ENCODE assay signal across 10 mouse cellular contexts in the genomic region with DNA sequence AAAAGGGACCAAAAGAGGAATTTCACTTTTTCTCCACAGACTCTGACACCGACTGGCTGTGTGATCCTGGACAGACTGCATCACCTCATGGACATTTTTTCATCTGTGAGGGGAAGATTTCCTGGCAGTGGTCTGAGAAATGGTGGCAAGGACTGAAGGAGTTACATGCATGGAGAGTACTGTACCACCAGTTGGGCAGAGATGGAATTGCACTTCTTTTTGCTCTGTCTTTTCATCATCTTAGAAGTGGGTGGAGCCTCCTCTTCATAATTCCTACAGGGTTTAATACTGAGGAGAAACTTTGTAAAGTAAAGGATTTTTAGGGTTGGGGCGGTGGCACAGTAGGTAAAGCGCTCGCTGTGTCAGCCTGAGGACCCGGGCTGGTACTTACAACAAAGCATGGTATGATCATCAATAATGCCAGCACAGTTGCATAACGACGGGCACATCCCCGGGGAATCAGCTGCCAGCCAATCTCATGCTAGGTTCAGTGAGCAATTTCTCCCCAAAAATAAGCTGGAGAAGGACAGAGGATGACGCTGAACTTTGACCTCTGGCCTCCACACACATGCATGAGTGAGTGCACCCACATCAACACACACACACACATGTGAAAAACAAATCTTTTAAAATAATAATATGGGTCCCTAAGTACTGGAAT. TPM values are rescaled to one million over a fixed set of nuclear protein-coding genes. Genes with fewer than 3 reads are reported as not detected.
DNase-seq lines count a peak whose midpoint lies in the region; ATAC-seq and TF ChIP-seq lines count a peak whose summit lies in the region.
"Had no signal": no experiment of that assay in that cellular context is flagged by ENCODE, and none has a peak within 500 bp of the region (broad histone marks: within the 10 kb centered on the region; RNA-seq: fewer than 3 reads in every experiment).

No protein-coding gene starts in this region.

- H3K79me2 ChIP-seq in liver, adult 2 months (ENCODE audit: control insufficient read depth, insufficient read depth, low read length): no peaks in the 10 kb centered on the region

- no peak overlapping the region for H3K4me2 ChIP-seq in liver, embryonic 12.5 days
- H3K4me2 ChIP-seq: forebrain, embryonic 13.5 days had no signal

- no peaks in the 10 kb centered on the region for H3K9me3 ChIP-seq in liver, embryonic 12.5 days (replicated peaks)
- H3K9me3 ChIP-seq: forebrain, embryonic 13.5 days had no signal

- peaks cover 19% of the 10 kb centered on the region for H3K4me1 ChIP-seq in liver, adult 2 months (ENCODE audit: control insufficient read depth, insufficient read depth, low read length)
- H3K4me1 ChIP-seq in liver, embryonic 12.5 days: peaks cover 24% of the 10 kb centered on the region; the same call in 1 of the 2 replicates
- H3K4me1 ChIP-seq: forebrain, embryonic 13.5 days had no signal

- H3K27me3 ChIP-seq in liver, adult 2 months (ENCODE audit: control insufficient read depth, insufficient read depth, low read length): no peaks in the 10 kb centered on the region
- H3K27me3 ChIP-seq in liver, embryonic 12.5 days (replicated peaks): no peaks in the 10 kb centered on the region
- H3K27me3 ChIP-seq: forebrain, embryonic 13.5 days had no signal

- no peak for ATAC-seq in liver, embryonic 12.5 days
- ATAC-seq: forebrain, embryonic 13.5 days had no signal

- H3K36me3 ChIP-seq in liver, adult 2 months (ENCODE audit: control insufficient read depth, insufficient read depth, low read length): no peaks in the 10 kb centered on the region
- no peaks in the 10 kb centered on the region for H3K36me3 ChIP-seq in liver, embryonic 12.5 days

- no peak overlapping the region for H3K9ac ChIP-seq in liver, adult 2 months (ENCODE audit: low read depth, low read length)
- no peak overlapping the region for H3K9ac ChIP-seq in liver, embryonic 12.5 days
- H3K9ac ChIP-seq: forebrain, embryonic 13.5 days had no signal

- 39% methylated on average over 9 of the region's 9 CpGs for WGBS in liver, adult 2 months
- 74% methylated on average over 9 of the region's 9 CpGs for WGBS in liver, embryonic 12.5 days (ENCODE audit: insufficient replicate concordance)

- no peak overlapping the region for H3K4me3 ChIP-seq in liver, adult 2 months (ENCODE audit: insufficient read depth, low read depth, low read length)
- H3K4me3 ChIP-seq in liver, embryonic 12.5 days: no peak overlapping the region
- H3K4me3 ChIP-seq: forebrain, embryonic 13.5 days had no signal

- H3K27ac ChIP-seq in liver, adult 2 months (replicated peaks; ENCODE audit: insufficient read depth, low read depth, low read length): peak overlapping the region; percentile 93
- no peak overlapping the region for H3K27ac ChIP-seq in liver, embryonic 12.5 days
- H3K27ac ChIP-seq: forebrain, embryonic 13.5 days had no signal

- DNase-seq in cerebellum, postnatal 10 days: peak; percentile 26 to 37
- DNase-seq in cerebellum, postnatal 25 days: no peak
- peak; percentile 97 for DNase-seq in liver, adult 2 months (ENCODE audit: extremely low read depth, low read depth, low spot score)
- DNase-seq in R1 (ENCODE audit: low read depth, low spot score): peak; percentile 70
- peak; percentile 58 for DNase-seq in lung, postnatal 36 days
- DNase-seq in right cerebral cortex, adult 2 months (ENCODE audit: low spot score in 2 of 2): no peak
- DNase-seq in cerebellum, postnatal 36 days: no peak
- DNase-seq: right cerebral cortex, postnatal 4 days had no signal

- TF ChIP-seq POLR2A in liver, adult 2 months (IDR thresholded peaks at IDR 0.05; ENCODE audit: extremely low read depth, insufficient read depth, low read length): no peak

- no peak for TF ChIP-seq CTCF in liver, adult 2 months (IDR thresholded peaks at IDR 0.05; ENCODE audit: low read depth, low read length)

RNA-seq across cellular contexts. Expression of a gene that starts 24.6 kb away (rescaled TPM):
- 1,859 and 1,996 TPM in 2 replicates for total RNA-seq in liver, adult 2 months (2014; rRNA removed)
- polyA plus RNA-seq in liver, adult 2 months (2012; rRNA removed): 1,364 and 1,580 TPM in 2 replicates
- 65.4 and 67.1 TPM in 2 replicates for polyA plus RNA-seq in liver, embryonic 12.5 days (2016; fragmentation: Nextera tagmentation; extraction: Ambion mirVana)

RNA-seq across cellular contexts. Expression of a gene that starts 34.5 kb away (rescaled TPM):
- total RNA-seq in liver, adult 2 months (2014; rRNA removed): 50.7 and 61.4 TPM in 2 replicates
- 5.9 and 6.1 TPM in 2 replicates for polyA plus RNA-seq in liver, adult 2 months (2012; rRNA removed)
- polyA plus RNA-seq in liver, embryonic 12.5 days (2016; fragmentation: Nextera tagmentation; extraction: Ambion mirVana): 25.3 and 25.9 TPM in 2 replicates

Comparison
In these comparisons a context has a peak if more than half of its experiments do, and no peak if none do; other contexts are left out.
1. DNase-seq: peak in cerebellum, postnatal 10 days (2 of 2), liver, adult 2 months (single experiment), R1 (single experiment) and lung, postnatal 36 days (single experiment); none in cerebellum, postnatal 25 days (0 of 2), right cerebral cortex, adult 2 months (0 of 2) and cerebellum, postnatal 36 days (0 of 2).
2. RNA of a gene that starts 24.6 kb away (polyA plus RNA-seq): 1,364 to 1,580 TPM in liver, adult 2 months; 65.4 to 67.1 TPM in liver, embryonic 12.5 days; every median in the first group is over 10 times any median in the second.